Mouse (Mus musculus): Measurements from ENCODE around the gene Fbxo34. TPM values are rescaled to one million over a fixed set of nuclear protein-coding genes. Genes with fewer than 3 reads are reported as not detected.

Gene Fbxo34
- 73.8 TPM for polyA plus RNA-seq (2017; shearing (Covaris generic))

GRCm38 (mm10) chr14:47450121-47450520, at the start of gene Fbxo34:
Fbxo34 (plus strand) TSS chr14:47450421.

GRCm38 (mm10) chr14:47417775-47418665, 32.2 kb upstream of the Fbxo34 start, which contains the start of gene Dlgap5:
Dlgap5 (minus strand) TSS chr14:47418407.

GRCm38 (mm10) chr14:47570549-47570948, 120.3 kb downstream of the Fbxo34 start, which contains the start of gene Atg14:
Atg14 (minus strand) TSS chr14:47570649.

Other genes with a start within 250 kb of the Fbxo34 start
- 10.6 TPM for gene Wdhd1, start 173.6 kb upstream of the Fbxo34 start, polyA plus RNA-seq (2017; shearing (Covaris generic))
- 26.0 TPM for gene Socs4, start 173.5 kb upstream of the Fbxo34 start, polyA plus RNA-seq (2017; shearing (Covaris generic))
- 92.2 TPM for gene Mapk1ip1l, start 152.2 kb upstream of the Fbxo34 start, polyA plus RNA-seq (2017; shearing (Covaris generic))
- 36.3 TPM for gene Lgals3, start 82.7 kb upstream of the Fbxo34 start, polyA plus RNA-seq (2017; shearing (Covaris generic))
- gene Dlgap5, start 32.0 kb upstream of the Fbxo34 start, polyA plus RNA-seq (2017; shearing (Covaris generic)): 5.0 TPM
- 15.5 TPM for gene Atg14, start 120.2 kb downstream of the Fbxo34 start, polyA plus RNA-seq (2017; shearing (Covaris generic))
- 54.6 TPM for gene Ktn1, start 198.0 kb downstream of the Fbxo34 start, polyA plus RNA-seq (2017; shearing (Covaris generic))

Data from effector memory CD4-positive, alpha-beta T cell, adult 5 months (primary cell).